Mouse (Mus musculus) kidney, postnatal 36 days (tissue): ENCODE measurements at regions not wholly inside any gene's neighbourhood (a gene's known extent, or its start where the extent isn't known, plus 50 kb on each side); places are given as distances from the start of the nearest gene placed in this dataset.

Experiments used
- DNase-seq, 2 experiments: peaks; one replicate each; pipeline ENCODE4 v3.0.0; 2021 to 2022; ENCODE audit warnings: mixed read lengths in 2 of 2

- no peak for DNase-seq
Measured at GRCm38 (mm10) chr4:71218060-71218459, 539.7 kb downstream of the Gm11232 start.

DNA sequence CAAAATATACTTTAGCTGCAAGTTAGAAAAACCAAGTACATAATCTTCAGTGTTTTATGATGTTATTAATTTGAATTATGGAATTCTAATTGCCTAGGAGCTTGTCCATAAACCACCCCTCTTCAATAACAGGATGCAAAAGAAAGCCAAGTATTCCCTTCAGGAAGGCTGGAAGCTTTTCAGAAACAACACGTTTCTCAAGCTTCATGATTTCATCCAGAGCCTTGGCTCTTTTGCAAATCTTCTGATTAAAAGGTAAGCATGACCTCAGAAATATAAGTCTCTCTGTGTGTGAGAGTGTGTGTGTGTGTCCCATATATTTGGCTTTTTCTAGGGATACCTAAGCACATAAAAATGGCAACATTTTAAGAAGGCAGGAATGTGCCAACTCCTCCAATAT lies 570.0 kb downstream of the Gm11232 start:
- peak in 1 of 2 experiments; percentile 1 for DNase-seq

- no peak for DNase-seq
Measured at GRCm38 (mm10) chr4:71177661-71178060, 580.1 kb downstream of the Gm11232 start.

DNA sequence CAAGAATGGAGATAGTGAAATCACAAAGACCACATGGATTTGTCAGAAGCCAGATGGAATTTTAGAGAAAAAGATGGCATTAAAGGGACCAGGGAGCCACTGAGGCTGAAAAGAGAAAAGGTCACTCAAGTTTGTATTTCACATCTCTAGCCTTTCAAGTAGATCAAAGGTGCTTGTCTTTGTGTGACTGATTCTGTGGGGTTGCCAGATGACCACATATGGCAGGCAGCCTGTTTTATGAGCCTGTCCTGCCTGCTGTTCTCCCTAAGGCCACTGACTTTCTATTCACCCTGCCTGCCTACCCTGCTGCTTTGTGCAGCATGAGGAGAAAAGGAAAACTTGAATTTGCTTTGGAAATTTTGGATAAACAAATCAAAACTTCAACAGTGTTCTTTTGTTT lies 592.0 kb downstream of the Gm11232 start:
- no peak for DNase-seq

DNA sequence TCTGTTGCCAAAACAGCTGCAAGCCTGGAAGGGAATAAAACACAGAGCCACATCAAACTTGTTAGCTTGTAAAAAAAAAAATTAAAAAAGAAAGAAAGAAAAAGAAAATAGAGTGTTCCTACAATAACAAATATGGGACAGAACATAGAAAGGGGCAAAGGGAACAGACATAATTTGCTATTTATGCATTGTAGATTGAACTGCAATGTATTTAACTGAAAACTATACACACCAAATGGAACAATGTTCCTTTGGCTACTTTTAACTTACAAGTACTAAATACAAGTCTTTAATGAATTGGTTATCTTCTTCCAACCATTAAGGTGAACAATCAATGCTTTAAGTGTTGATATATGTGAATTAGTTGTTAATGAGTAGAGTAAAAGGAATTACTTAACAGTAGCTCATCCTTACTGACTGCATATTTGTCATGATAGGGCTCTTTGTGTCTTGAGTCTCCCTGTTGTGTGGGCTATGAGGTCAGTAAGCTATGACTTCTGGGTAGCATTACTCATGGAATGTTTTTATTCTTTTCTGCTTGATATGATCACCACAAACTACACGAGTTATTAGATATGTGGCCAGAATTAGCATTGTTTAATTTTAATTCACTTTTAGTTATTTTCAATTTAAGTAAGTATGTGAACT lies 597.0 kb upstream of the Megf9 start:
- DNase-seq = no peak

GRCm38 (mm10) chr4:71130946-71131669 lies 596.3 kb upstream of the Megf9 start:
- no peak for DNase-seq

GRCm38 (mm10) chr4:71129306-71129705 lies 594.5 kb upstream of the Megf9 start:
- no peak for DNase-seq
